Mouse (Mus musculus): ENCODE measurements around the gene Abl1.

DNA sequence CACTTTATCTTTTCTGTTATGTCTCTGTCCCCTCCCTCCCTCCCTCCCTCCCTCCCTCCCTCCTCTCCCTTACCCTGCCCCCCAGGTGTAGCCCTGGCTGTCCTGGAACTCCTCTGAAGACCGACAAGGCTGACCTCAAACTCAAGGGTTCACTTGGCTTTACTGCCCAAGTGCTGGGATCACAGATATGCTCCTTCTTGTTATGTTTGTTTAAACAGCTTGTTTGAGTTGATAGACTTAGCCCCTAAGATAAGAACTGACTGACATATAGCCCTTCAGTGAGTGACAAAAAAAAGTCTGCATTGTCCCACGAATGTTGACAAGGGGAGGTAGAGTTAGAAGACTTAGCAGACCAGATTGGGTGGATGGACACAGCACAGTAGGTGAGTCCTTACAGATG is 18.4 kb downstream of the Abl1 start:
- no peak for TF ChIP-seq POLR2A (IDR thresholded peaks at IDR 0.05; ENCODE audit: extremely low read depth, insufficient read depth, low read length)
- TF ChIP-seq CTCF (IDR thresholded peaks at IDR 0.05; ENCODE audit: extremely low read depth, insufficient read depth, low read length), result no peak
